In genomic region chr16:11175100-11175488, GRCm38 (mm10) we compare ENCODE assay signal across 8 mouse cellular contexts. TPM values are rescaled to one million over a fixed set of nuclear protein-coding genes. Genes with fewer than 3 reads are reported as not detected.
DNase-seq lines count a peak whose midpoint lies in the region; ATAC-seq and TF ChIP-seq lines count a peak whose summit lies in the region.

No protein-coding gene starts in this region.

- no peak for ATAC-seq in erythroblast, adult 5-6 weeks (replicated peaks; ENCODE audit: low FRiP score, poor library complexity, severe bottlenecking)
- ATAC-seq in forebrain, embryonic 15.5 days (replicated peaks), result no peak
- no peak for ATAC-seq in liver, embryonic 15.5 days (ENCODE audit: insufficient read depth)

- H3K4me1 ChIP-seq in erythroblast, embryonic 14.5 days (ENCODE audit: control insufficient read depth), result peaks cover 41% of the 10 kb centered on the region
- H3K4me1 ChIP-seq in CH12.LX (ENCODE audit: control insufficient read depth in 1 of 2, insufficient read depth in 2 of 2), result peaks cover 6 to 56% of the 10 kb centered on the region in 2 experiments; a peak in 3 of 4 replicates
- peaks cover 17% of the 10 kb centered on the region for H3K4me1 ChIP-seq in forebrain, embryonic 15.5 days
- peaks cover 58% of the 10 kb centered on the region for H3K4me1 ChIP-seq in liver, embryonic 15.5 days (replicated peaks)

- TF ChIP-seq EP300 in CH12.LX (IDR thresholded peaks at IDR 0.05; ENCODE audit: low read length), result 0 out of 2 replicates have a peak, but pooled peaks have one; percentile 16

- TF ChIP-seq CTCF in CH12.LX (conservative IDR thresholded peaks at IDR 0.05 in 1 of 2, IDR thresholded peaks at IDR 0.05 in 1 of 2; ENCODE audit: low read depth in 2 of 2, low read length in 2 of 2), result peak in 1 of 2 experiments; percentile 38; a peak in 1 of 4 replicates

- no peak; the same call in 1 of the 2 replicates for TF ChIP-seq RAD21 in CH12.LX (IDR thresholded peaks at IDR 0.05; ENCODE audit: low read depth, low read length)

- peak overlapping the region; percentile 93 for H3K9ac ChIP-seq in CH12.LX (ENCODE audit: insufficient read depth, low read depth)
- peak overlapping the region; percentile 76 for H3K9ac ChIP-seq in forebrain, embryonic 15.5 days (replicated peaks)
- peak overlapping the region; percentile 84 for H3K9ac ChIP-seq in liver, embryonic 15.5 days

- H3K79me2 ChIP-seq in CH12.LX (replicated peaks; ENCODE audit: control insufficient read depth, extremely low read depth, insufficient read depth, poor library complexity, severe bottlenecking), result peaks cover 57% of the 10 kb centered on the region

- dilution Hi-C loops in CH12.LX (cut with MboI; ENCODE audit: extremely low pct_ligation_motif_present, extremely low pct_unique_long_range_greater_than_20kb, low sequenced_read_pairs), result no loop called here

- TF ChIP-seq POLR2A in CH12.LX (IDR thresholded peaks at IDR 0.05; ENCODE audit: low read depth, low read length), result no peak

- H3K27ac ChIP-seq in CH12.LX (ENCODE audit: insufficient read depth, low read depth), result peak overlapping the region; percentile 43
- H3K27ac ChIP-seq in forebrain, embryonic 15.5 days (replicated peaks), result peak overlapping the region; percentile 84
- peak overlapping the region; percentile 95 for H3K27ac ChIP-seq in liver, embryonic 15.5 days (replicated peaks)

- H3K9me3 ChIP-seq in erythroblast, embryonic 14.5 days (ENCODE audit: control insufficient read depth, low read length), result no peaks in the 10 kb centered on the region
- H3K9me3 ChIP-seq in CH12.LX (replicated peaks; ENCODE audit: low read length), result peaks cover 8% of the 10 kb centered on the region
- no peaks in the 10 kb centered on the region for H3K9me3 ChIP-seq in forebrain, embryonic 15.5 days
- no peaks in the 10 kb centered on the region for H3K9me3 ChIP-seq in liver, embryonic 15.5 days (replicated peaks)

- DNase-seq in CH12.LX (ENCODE audit: extremely low read depth), result no peak
- DNase-seq in urinary bladder, postnatal 25 days (ENCODE audit: low spot score), result no peak
- no peak for DNase-seq in cerebellum, adult 9-11 months
- no peak for DNase-seq in layer of hippocampus, adult 9-11 months

- H3K36me3 ChIP-seq in erythroblast, embryonic 14.5 days (ENCODE audit: control insufficient read depth), result peaks cover 7% of the 10 kb centered on the region
- H3K36me3 ChIP-seq in CH12.LX (replicated peaks in 1 of 2; ENCODE audit: control insufficient read depth in 1 of 2, insufficient read depth in 1 of 2, low read length in 1 of 2), result peaks cover 3 to 33% of the 10 kb centered on the region in 2 experiments
- H3K36me3 ChIP-seq in forebrain, embryonic 15.5 days, result no peaks in the 10 kb centered on the region
- peaks cover 5% of the 10 kb centered on the region; the same call in 1 of the 2 replicates for H3K36me3 ChIP-seq in liver, embryonic 15.5 days (replicated peaks)

- no peaks in the 10 kb centered on the region for H3K27me3 ChIP-seq in erythroblast, embryonic 14.5 days (ENCODE audit: control insufficient read depth)
- H3K27me3 ChIP-seq in CH12.LX (replicated peaks), result no peaks in the 10 kb centered on the region
- no peaks in the 10 kb centered on the region for H3K27me3 ChIP-seq in forebrain, embryonic 15.5 days
- H3K27me3 ChIP-seq in liver, embryonic 15.5 days, result no peaks in the 10 kb centered on the region

- peak overlapping the region; percentile 91 for H3K4me3 ChIP-seq in erythroblast, embryonic 14.5 days (replicated peaks)
- peak overlapping the region; percentile 57 to 97 (median 89) for H3K4me3 ChIP-seq in CH12.LX (replicated peaks in 1 of 3; ENCODE audit: low read depth in 2 of 3, low read length in 2 of 3, poor library complexity in 1 of 3)
- H3K4me3 ChIP-seq in forebrain, embryonic 15.5 days, result peak overlapping the region; percentile 87
- H3K4me3 ChIP-seq in liver, embryonic 15.5 days (replicated peaks), result peak overlapping the region; percentile 79

- in situ Hi-C loops in CH12.LX (cut with MboI; ENCODE audit: low pct_ligation_motif_present, low pct_unique_long_range_greater_than_20kb, low sequenced_read_pairs), result no loop called here

- WGBS in forebrain, embryonic 15.5 days, result 7% methylated on average over 9 of the region's 9 CpGs
- 4% methylated on average over 9 of the region's 9 CpGs for WGBS in liver, embryonic 15.5 days (ENCODE audit: insufficient replicate concordance)

- peak overlapping the region; percentile 65; the same call in 1 of the 2 replicates for H3K4me2 ChIP-seq in CH12.LX (ENCODE audit: insufficient read depth, low read depth, poor library complexity, severe bottlenecking)
- peak overlapping the region; percentile 69 for H3K4me2 ChIP-seq in forebrain, embryonic 15.5 days (replicated peaks)
- peak overlapping the region; percentile 80 for H3K4me2 ChIP-seq in liver, embryonic 15.5 days

TF ChIP-seq in CH12.LX, 34 proteins besides CTCF, POLR2A, EP300 and RAD21 (continues in another document):
- TF ChIP-seq MYC (IDR thresholded peaks at IDR 0.05; ENCODE audit: low read depth, low read length) (no peak), USF1 (IDR thresholded peaks at IDR 0.05; ENCODE audit: low read depth, low read length) (no peak), MEF2A (IDR thresholded peaks at IDR 0.05; ENCODE audit: borderline replicate concordance, low read depth, low read length) (peak; percentile 54; the same call in 1 of the 2 replicates), ZKSCAN1 (IDR thresholded peaks at IDR 0.05; ENCODE audit: borderline replicate concordance, low read depth, low read length) (no peak), ELF1 (IDR thresholded peaks at IDR 0.05; ENCODE audit: low read depth, low read length) (no peak), PAX5 (IDR thresholded peaks at IDR 0.05; ENCODE audit: low read length) (no peak), ZC3H11A (IDR thresholded peaks at IDR 0.05; ENCODE audit: low read depth, low read length) (no peak), MXI1 (IDR thresholded peaks at IDR 0.05; ENCODE audit: low read depth, low read length) (no peak), NRF1 (IDR thresholded peaks at IDR 0.05; ENCODE audit: low read depth, low read length) (no peak), RCOR1 (conservative IDR thresholded peaks at IDR 0.05; ENCODE audit: low read depth, low read length) (no peak), TCF12 (IDR thresholded peaks at IDR 0.05; ENCODE audit: low read depth, low read length) (no peak), POLR2AphosphoS2 (IDR thresholded peaks at IDR 0.05; ENCODE audit: low read depth, low read length) (no peak), JUND (conservative IDR thresholded peaks at IDR 0.05; ENCODE audit: low read depth, low read length) (no peak), MAZ (IDR thresholded peaks at IDR 0.05; ENCODE audit: low read depth, low read length) (0 out of 2 replicates have a peak, but pooled peaks have one; percentile 1), MAFK (IDR thresholded peaks at IDR 0.05; ENCODE audit: insufficient replicate concordance, low read length) (no peak), CHD1 (IDR thresholded peaks at IDR 0.05; ENCODE audit: low read depth, low read length) (no peak), USF2 (conservative IDR thresholded peaks at IDR 0.05; ENCODE audit: low read depth, low read length) (no peak), TBP (conservative IDR thresholded peaks at IDR 0.05; ENCODE audit: low read depth, low read length) (no peak), NELFE (IDR thresholded peaks at IDR 0.05; ENCODE audit: low read depth, low read length) (no peak), ZNF384 (IDR thresholded peaks at IDR 0.05; ENCODE audit: low read depth, low read length) (no peak), HCFC1 (IDR thresholded peaks at IDR 0.05; ENCODE audit: low read depth, low read length) (no peak), SMC3 (IDR thresholded peaks at IDR 0.05; ENCODE audit: low read depth, low read length) (no peak), IRF4 (IDR thresholded peaks at IDR 0.05; ENCODE audit: low read depth, low read length) (peak; percentile 75), UBTF (IDR thresholded peaks at IDR 0.05; ENCODE audit: low read depth, low read length) (no peak), JUN (IDR thresholded peaks at IDR 0.05; ENCODE audit: insufficient read depth, low read depth, low read length) (no peak), ETS1 (conservative IDR thresholded peaks at IDR 0.05; ENCODE audit: low read depth, low read length) (no peak), CHD2 (IDR thresholded peaks at IDR 0.05; ENCODE audit: low read length) (no peak; the same call in 1 of the 2 replicates)

RNA-seq across cellular contexts. Expression of gene Zc3h7a, which starts 1.1 kb away (rescaled TPM):
- 0.50 and 0.54 TPM in 2 replicates for polyA plus RNA-seq in erythroblast, embryonic 14.5 days (2012)
- 53.3 and 83.4 TPM in 2 replicates for total RNA-seq in erythroblast, adult 5-6 weeks (2015; ENCODE audit: low replicate concordance)
- total RNA-seq in erythroblast, adult 5-6 weeks (2017; ENCODE audit: low replicate concordance), result 57.7 and 61.0 TPM in 2 replicates
- total RNA-seq in CH12.LX (2012; rRNA removed), result 78.6 and 85.3 TPM in 2 replicates
- 177 and 242 TPM in 2 replicates for total RNA-seq in CH12.LX (2014; rRNA removed)
- polyA plus RNA-seq in CH12.LX (2012; ENCODE audit: insufficient read length, low read depth), result 171 and 177 TPM in 2 replicates
- 72.9 and 74.8 TPM in 2 replicates for polyA plus RNA-seq in forebrain, embryonic 15.5 days (2015; fragmentation: Nextera tagmentation; extraction: Ambion mirVana)
- 33.2 and 38.4 TPM in 2 replicates for polyA plus RNA-seq in liver, embryonic 15.5 days (2015; fragmentation: Nextera tagmentation; extraction: Ambion mirVana)

RNA-seq across cellular contexts. Expression of gene Rsl1d1, which starts 28.0 kb away (rescaled TPM):
- 0.68 and 0.77 TPM in 2 replicates for polyA plus RNA-seq in erythroblast, embryonic 14.5 days (2012)
- 35.7 and 61.7 TPM in 2 replicates for total RNA-seq in erythroblast, adult 5-6 weeks (2015; ENCODE audit: low replicate concordance)
- total RNA-seq in erythroblast, adult 5-6 weeks (2017; ENCODE audit: low replicate concordance), result 34.6 and 41.4 TPM in 2 replicates
- total RNA-seq in CH12.LX (2012; rRNA removed), result 177 and 244 TPM in 2 replicates
- 697 and 769 TPM in 2 replicates for total RNA-seq in CH12.LX (2014; rRNA removed)
- 494 and 495 TPM in 2 replicates for polyA plus RNA-seq in CH12.LX (2012; ENCODE audit: insufficient read length, low read depth)
- polyA plus RNA-seq in forebrain, embryonic 15.5 days (2015; fragmentation: Nextera tagmentation; extraction: Ambion mirVana), result 155 and 157 TPM in 2 replicates
- polyA plus RNA-seq in liver, embryonic 15.5 days (2015; fragmentation: Nextera tagmentation; extraction: Ambion mirVana), result 75.3 and 84.3 TPM in 2 replicates

RNA-seq across cellular contexts. Expression of gene Txndc11, which starts 40.6 kb away (rescaled TPM):
- polyA plus RNA-seq in erythroblast, embryonic 14.5 days (2012), result 1.8 and 2.0 TPM in 2 replicates
- total RNA-seq in erythroblast, adult 5-6 weeks (2015; ENCODE audit: low replicate concordance), result 7.3 and 8.8 TPM in 2 replicates
- 9.8 and 18.3 TPM in 2 replicates for total RNA-seq in erythroblast, adult 5-6 weeks (2017; ENCODE audit: low replicate concordance)
- total RNA-seq in CH12.LX (2012; rRNA removed), result 51.3 and 63.0 TPM in 2 replicates
- total RNA-seq in CH12.LX (2014; rRNA removed), result 40.6 and 40.8 TPM in 2 replicates
- 60.3 and 63.2 TPM in 2 replicates for polyA plus RNA-seq in CH12.LX (2012; ENCODE audit: insufficient read length, low read depth)
- 32.1 and 34.4 TPM in 2 replicates for polyA plus RNA-seq in forebrain, embryonic 15.5 days (2015; fragmentation: Nextera tagmentation; extraction: Ambion mirVana)
- 15.7 and 15.9 TPM in 2 replicates for polyA plus RNA-seq in liver, embryonic 15.5 days (2015; fragmentation: Nextera tagmentation; extraction: Ambion mirVana)

Comparison
In these comparisons a context has a peak if more than half of its experiments do, and no peak if none do; other contexts are left out.
1. H3K27ac ChIP-seq: peak in every context shown above with its lines; median percentile 95 in liver, embryonic 15.5 days; 84 in forebrain, embryonic 15.5 days; 43 in CH12.LX.
2. RNA of gene Zc3h7a, which starts 1.1 kb away (polyA plus RNA-seq): 171 to 177 TPM in CH12.LX, 72.9 to 74.8 TPM in forebrain, embryonic 15.5 days and 33.2 to 38.4 TPM in liver, embryonic 15.5 days; 0.50 to 0.54 TPM in erythroblast, embryonic 14.5 days; every median in the first group is over 10 times any median in the second.
3. RNA of gene Rsl1d1, which starts 28.0 kb away (polyA plus RNA-seq): 494 to 495 TPM in CH12.LX, 155 to 157 TPM in forebrain, embryonic 15.5 days and 75.3 to 84.3 TPM in liver, embryonic 15.5 days; 0.68 to 0.77 TPM in erythroblast, embryonic 14.5 days; every median in the first group is over 10 times any median in the second.
4. Peak in every context shown above with its lines, with median percentiles within 50 percentile points of each other: H3K4me3 ChIP-seq, H3K4me2 ChIP-seq and H3K9ac ChIP-seq.